Mouse (Mus musculus) stomach, embryonic 16.5 days (tissue): ENCODE measurements around the gene Nbea. TPM values are rescaled to one million over a fixed set of nuclear protein-coding genes. Genes with fewer than 3 reads are reported as not detected.
"Not testable (repeated sequence)": the region's sequence is repeated elsewhere in the genome, so short reads cannot be mapped to it uniquely, and the experiment has no call there.

Experiments used
- ATAC-seq: fragments of 200-750 bp; cut with Nextera tagmentation; 2 replicates; pipeline ENCODE4 v1.8.0; 2017; ENCODE audit warnings: moderate number of reproducible peaks, moderate TSS enrichment; ENCODE audit not compliant: insufficient read depth, low FRiP score
- H3K27ac ChIP-seq: fragments of 300-500 bp; sonication (generic); 2 replicates; pipeline ENCODE4 v1.5.1; 2014; ENCODE audit warnings: low read length
- H3K27me3 ChIP-seq: fragments of 300-500 bp; sonication (generic); 2 replicates; pipeline ENCODE4 v1.6.1; 2014; ENCODE audit warnings: low read length, control low read depth, mixed read lengths; ENCODE audit not compliant: control insufficient read depth, insufficient read depth
- H3K36me3 ChIP-seq: fragments of 300-500 bp; sonication (generic); 2 replicates; pipeline ENCODE4 v1.6.1; 2014; ENCODE audit warnings: low read length; ENCODE audit not compliant: control insufficient read depth, insufficient read depth
- H3K4me1 ChIP-seq: fragments of 300-500 bp; sonication (generic); 2 replicates; pipeline ENCODE4 v1.6.1; 2014; ENCODE audit warnings: low read length, control low read depth, mixed read lengths; ENCODE audit not compliant: control insufficient read depth, insufficient read depth
- H3K4me2 ChIP-seq: fragments of 300-500 bp; sonication (generic); 2 replicates; pipeline ENCODE4 v1.6.1; 2014; ENCODE audit warnings: low read depth, low read length, mixed read lengths
- H3K4me3 ChIP-seq: fragments of 300-500 bp; sonication (generic); replicated peaks from 2 replicates; pipeline ENCODE4 v1.5.1; 2014; ENCODE audit warnings: mild to moderate bottlenecking, low read length
- H3K9ac ChIP-seq: fragments of 300-500 bp; sonication (generic); 2 replicates; pipeline ENCODE4 v1.6.1; 2014; ENCODE audit warnings: low read length
- H3K9me3 ChIP-seq: fragments of 300-500 bp; sonication (generic); replicated peaks from 2 replicates; pipeline ENCODE4 v1.6.1; 2016; ENCODE audit warnings: low read length, control low read depth; ENCODE audit not compliant: control insufficient read depth
- WGBS: fragments of 180-500 bp; shearing (Covaris S2); extraction: QIAGEN DNeasy Blood & Tissue Kit; methylation state at CpG from one replicate; pipeline ENCODE4 v1.1.7; 2014; 5-methylcytosine and 5-hydroxymethylcytosine counted together
- polyA plus RNA-seq: library from polyadenylated mRNA; unstranded; fragments of >200 nt; fragmentation: Nextera tagmentation; extraction: Ambion mirVana; gene quantifications from 2 replicates; pipeline ENCODE4 v1.2.1, GENCODE M21; 2015

Nbea gene
- polyA plus RNA-seq, 1 experiment from 2014 or later, result 10.4 TPM

DNA sequence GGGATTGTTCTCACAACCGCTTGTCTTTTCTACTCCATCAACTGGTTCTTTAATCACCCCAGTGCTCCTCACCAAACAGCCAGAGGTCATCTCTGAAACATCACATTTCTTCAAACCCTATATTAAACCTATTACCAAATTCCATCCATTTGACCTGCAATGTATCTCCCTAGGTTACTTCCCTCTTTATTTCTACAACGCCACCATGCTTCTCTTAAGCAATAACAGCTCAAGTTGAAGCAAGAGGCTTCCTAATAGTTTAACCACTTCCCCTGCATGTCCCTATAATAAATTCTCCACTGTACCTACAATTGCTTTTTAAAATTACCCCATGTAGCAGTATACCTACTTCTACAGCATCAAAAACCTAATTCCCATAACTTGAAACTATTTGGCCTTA lies 205.1 kb downstream of the Nbea start:
- Histone ChIP-seq H3K4me2 (no peak overlapping the region), H3K27ac (no peak overlapping the region), H3K9me3 (no peaks in the 10 kb centered on the region), H3K36me3 (no peaks in the 10 kb centered on the region), H3K4me1 (no peaks in the 10 kb centered on the region), H3K27me3 (no peaks in the 10 kb centered on the region), H3K9ac (no peak overlapping the region), H3K4me3 (no peak overlapping the region)
- ATAC-seq, result no peak
- 84% methylated on average over 2 of the region's 2 CpGs for whole genome bisulfite sequencing

GRCm38 (mm10) chr3:55976986-55977385 lies 206.5 kb downstream of the Nbea start:
- not testable (repeated sequence) for H3K27ac ChIP-seq, H3K27me3 ChIP-seq, H3K4me1 ChIP-seq, ATAC-seq, H3K9ac ChIP-seq, H3K36me3 ChIP-seq, H3K4me3 ChIP-seq, H3K4me2 ChIP-seq, H3K9me3 ChIP-seq
- 98% methylated on average over 14 of the region's 14 CpGs for WGBS

DNA sequence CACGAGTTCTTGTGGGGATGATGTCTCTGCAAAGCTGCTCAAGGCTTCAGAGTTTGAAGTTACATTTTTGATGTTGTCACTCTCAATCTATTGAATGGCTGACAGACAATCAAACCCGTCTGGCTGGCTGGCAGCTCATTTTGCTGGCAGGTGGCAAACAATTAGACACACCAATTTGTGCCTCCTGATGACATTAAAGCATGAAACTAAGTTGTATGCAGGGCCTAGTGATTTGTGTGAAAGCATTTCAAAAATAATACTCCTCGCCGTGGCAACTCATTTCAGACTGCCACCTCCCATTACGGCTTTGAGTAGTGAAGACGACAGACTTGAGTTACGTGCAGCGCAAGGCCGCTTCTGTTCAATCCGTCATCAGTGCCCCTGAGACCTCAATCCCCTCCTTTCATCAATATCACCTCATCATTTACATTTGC lies 217.8 kb downstream of the Nbea start:
- no peaks in the 10 kb centered on the region for H3K9me3 ChIP-seq
- no peaks in the 10 kb centered on the region; the same call in 1 of the 2 replicates for H3K36me3 ChIP-seq
- H3K27ac ChIP-seq, result no peak overlapping the region
- no peak overlapping the region for H3K9ac ChIP-seq
- ATAC-seq, result no peak
- H3K4me3 ChIP-seq, result no peak overlapping the region
- no peaks in the 10 kb centered on the region for H3K27me3 ChIP-seq
- H3K4me1 ChIP-seq, result no peaks in the 10 kb centered on the region
- H3K4me2 ChIP-seq, result no peak overlapping the region
- WGBS, result 78% methylated on average over 10 of the region's 10 CpGs

DNA sequence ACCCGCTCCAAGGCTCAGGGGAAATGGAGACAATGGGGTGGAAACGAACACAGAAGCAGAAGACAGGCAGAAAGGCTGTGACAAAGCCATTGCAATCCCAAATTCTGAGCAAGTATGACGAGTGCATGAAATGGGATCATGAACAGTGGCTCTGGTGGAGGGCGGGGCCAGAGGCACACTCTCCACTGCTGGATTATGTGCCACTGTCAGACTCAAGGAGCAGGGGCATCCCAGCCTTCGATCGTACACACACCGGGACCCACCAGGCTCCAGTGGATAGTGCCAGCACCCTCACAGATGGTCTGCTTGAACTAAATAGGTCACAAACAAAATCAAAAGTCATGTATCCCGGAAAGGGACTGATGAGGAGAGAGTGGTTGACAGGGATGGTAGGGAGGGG lies 220.5 kb downstream of the Nbea start:
- Histone ChIP-seq H3K27me3 (no peaks in the 10 kb centered on the region), H3K4me1 (no peaks in the 10 kb centered on the region), H3K4me3 (no peak overlapping the region), H3K9ac (no peak overlapping the region), H3K9me3 (no peaks in the 10 kb centered on the region), H3K4me2 (no peak overlapping the region), H3K36me3 (no peaks in the 10 kb centered on the region; the same call in 1 of the 2 replicates), H3K27ac (no peak overlapping the region)
- 79% methylated on average over 8 of the region's 8 CpGs for WGBS
- no peak for ATAC-seq

DNA sequence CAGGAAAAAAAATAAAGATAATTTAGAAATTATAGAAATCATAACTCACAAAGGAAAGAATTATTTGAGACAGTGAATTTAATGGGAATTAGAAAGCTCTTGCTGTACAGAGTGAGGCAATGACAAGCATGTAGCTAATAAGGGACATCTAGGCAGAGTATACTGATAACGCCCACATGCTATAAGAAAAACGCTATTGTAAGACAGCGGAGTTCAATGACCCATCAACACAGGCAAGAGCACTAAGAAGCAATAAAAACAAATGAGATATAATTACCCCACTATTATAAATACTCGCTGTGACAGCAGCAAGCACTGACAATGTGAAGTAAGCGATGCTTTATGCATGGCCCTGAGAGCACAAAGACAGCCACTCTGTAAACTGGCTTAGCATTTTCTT lies 233.5 kb downstream of the Nbea start:
- Histone ChIP-seq H3K4me2 (no peak overlapping the region), H3K4me1 (no peaks in the 10 kb centered on the region), H3K4me3 (no peak overlapping the region), H3K27me3 (no peaks in the 10 kb centered on the region), H3K36me3 (0 out of 2 replicates have a peak, but pooled peaks cover 3% of the 10 kb centered on the region), H3K9me3 (no peaks in the 10 kb centered on the region), H3K9ac (no peak overlapping the region), H3K27ac (no peak overlapping the region)
- 73% methylated on average over 5 of the region's 5 CpGs for WGBS
- no peak for ATAC-seq

- no peak overlapping the region for H3K9ac ChIP-seq
- no peak for ATAC-seq
- WGBS, result 91% methylated on average over 2 of the region's 2 CpGs
Observed at GRCm38 (mm10) chr3:55949148-55949547, 234.4 kb downstream of the Nbea start.

GRCm38 (mm10) chr3:55927343-55927742 lies 256.2 kb downstream of the Nbea start:
- ATAC-seq, result no peak
- Histone ChIP-seq H3K4me3 (no peak overlapping the region), H3K9me3 (no peaks in the 10 kb centered on the region), H3K4me1 (no peaks in the 10 kb centered on the region), H3K27me3 (no peaks in the 10 kb centered on the region), H3K9ac (no peak overlapping the region), H3K4me2 (no peak overlapping the region), H3K27ac (no peak overlapping the region), H3K36me3 (no peaks in the 10 kb centered on the region)
- 85% methylated on average over 2 of the region's 2 CpGs for WGBS

More at GRCm38 (mm10) chr3:55949148-55949547, 234.4 kb downstream of the Nbea start:
- 0 out of 2 replicates have a peak, but pooled peaks cover 3% of the 10 kb centered on the region for H3K36me3 ChIP-seq
- H3K4me2 ChIP-seq, result no peak overlapping the region
- no peak overlapping the region for H3K27ac ChIP-seq
- H3K4me1 ChIP-seq, result no peaks in the 10 kb centered on the region
- no peaks in the 10 kb centered on the region for H3K27me3 ChIP-seq
- H3K4me3 ChIP-seq, result no peak overlapping the region
- H3K9me3 ChIP-seq, result no peaks in the 10 kb centered on the region

- Histone ChIP-seq H3K27me3 (no peaks in the 10 kb centered on the region), H3K4me2 (no peak overlapping the region), H3K36me3 (no peaks in the 10 kb centered on the region), H3K9me3 (no peaks in the 10 kb centered on the region), H3K9ac (no peak overlapping the region), H3K27ac (no peak overlapping the region), H3K4me3 (no peak overlapping the region), H3K4me1 (no peaks in the 10 kb centered on the region)
- no peak for ATAC-seq
- 79% methylated on average over 1 of the region's 1 CpGs for WGBS
Observed at GRCm38 (mm10) chr3:55909290-55909689, 274.2 kb downstream of the Nbea start.

GRCm38 (mm10) chr3:55890574-55890973 lies 292.9 kb downstream of the Nbea start:
- no peak overlapping the region for H3K27ac ChIP-seq
- H3K4me1 ChIP-seq, result no peaks in the 10 kb centered on the region
- no peak for ATAC-seq
- H3K27me3 ChIP-seq, result no peaks in the 10 kb centered on the region
- H3K9me3 ChIP-seq, result no peaks in the 10 kb centered on the region
- H3K4me2 ChIP-seq, result no peak overlapping the region
- H3K36me3 ChIP-seq, result no peaks in the 10 kb centered on the region
- H3K9ac ChIP-seq, result no peak overlapping the region
- H3K4me3 ChIP-seq, result no peak overlapping the region
- 67% methylated on average over 5 of the region's 5 CpGs for WGBS

- 74% methylated on average over 4 of the region's 4 CpGs for WGBS
- no peak for ATAC-seq
- Histone ChIP-seq H3K4me3 (no peak overlapping the region), H3K4me2 (no peak overlapping the region), H3K4me1 (no peaks in the 10 kb centered on the region), H3K9me3 (no peaks in the 10 kb centered on the region), H3K36me3 (no peaks in the 10 kb centered on the region), H3K9ac (no peak overlapping the region), H3K27ac (no peak overlapping the region), H3K27me3 (no peaks in the 10 kb centered on the region)
Observed at GRCm38 (mm10) chr3:55889227-55889626, 294.3 kb downstream of the Nbea start.
